Mouse (Mus musculus) 3T3-L1 (cell line): ENCODE results near the gene Gm9945.

Experiments
- DNase-seq: peaks from one replicate; pipeline ENCODE4 v3.0.0-alpha.2; 2015; ENCODE audit warnings: low read depth, low spot score

The Gm9945 gene

DNA sequence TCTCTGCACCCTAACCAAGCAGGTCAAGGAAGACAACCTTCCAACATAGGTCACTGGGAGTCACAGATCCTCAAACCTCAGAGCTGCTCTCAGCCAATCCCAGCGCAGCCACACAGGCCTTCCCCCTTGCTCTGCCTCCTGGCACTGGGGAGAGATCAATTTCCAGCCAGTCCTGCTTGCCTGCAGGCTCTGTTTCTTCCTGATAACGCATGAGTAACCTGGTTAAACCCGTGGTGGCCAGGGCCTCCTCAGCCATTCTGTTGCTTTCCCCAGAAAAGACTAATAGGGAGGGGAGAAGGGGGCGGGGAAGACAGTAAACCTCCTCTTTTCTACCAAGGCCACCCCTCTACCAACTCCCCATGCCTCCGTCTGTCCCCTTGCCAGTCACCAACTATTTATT lies 18.2 kb upstream of the Gm9945 start:
- no peak for DNase-seq

DNA sequence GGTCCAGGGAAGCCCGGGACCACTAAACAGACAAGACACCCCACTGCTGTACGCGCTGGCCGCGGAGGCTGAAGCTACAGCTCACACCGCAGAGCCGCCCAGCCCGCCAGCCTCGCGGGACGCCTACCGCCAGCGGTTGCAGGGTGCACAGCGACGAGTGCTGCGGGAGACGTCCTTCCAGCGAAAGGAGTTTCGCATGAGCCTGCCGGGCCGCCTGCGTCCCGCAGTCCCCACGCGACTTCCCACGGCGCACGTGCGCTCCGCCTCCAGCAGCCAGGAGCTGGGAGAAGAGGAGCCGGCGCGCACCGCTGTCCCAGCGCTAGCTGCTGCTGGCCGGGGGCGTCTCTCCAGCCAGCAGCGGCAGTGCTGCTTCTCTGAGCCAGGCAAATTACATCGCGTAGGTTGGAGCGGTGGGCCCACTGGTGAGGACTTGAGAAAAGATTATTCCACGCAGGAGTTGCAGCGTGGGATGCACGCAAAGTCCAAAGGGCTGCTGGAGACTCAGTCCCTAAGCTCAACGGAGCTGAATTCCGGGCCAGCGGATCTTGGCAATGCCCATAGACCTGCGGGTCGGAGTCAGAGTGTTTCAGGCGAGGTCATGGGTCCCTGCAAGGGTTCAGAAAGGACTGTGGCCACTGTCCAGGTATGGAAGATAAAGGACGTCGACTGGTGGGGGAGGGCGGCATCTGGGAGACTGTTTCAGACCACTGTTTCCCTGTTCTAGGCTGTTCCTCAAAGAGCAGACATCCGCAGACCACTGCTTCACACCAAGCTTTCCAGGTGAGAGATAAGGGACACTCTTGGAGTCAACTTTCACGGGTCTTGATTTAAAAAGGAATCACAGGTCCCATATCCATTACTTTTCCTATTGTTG lies 16.2 kb upstream of the Gm9945 start:
- DNase-seq: no peak

DNA sequence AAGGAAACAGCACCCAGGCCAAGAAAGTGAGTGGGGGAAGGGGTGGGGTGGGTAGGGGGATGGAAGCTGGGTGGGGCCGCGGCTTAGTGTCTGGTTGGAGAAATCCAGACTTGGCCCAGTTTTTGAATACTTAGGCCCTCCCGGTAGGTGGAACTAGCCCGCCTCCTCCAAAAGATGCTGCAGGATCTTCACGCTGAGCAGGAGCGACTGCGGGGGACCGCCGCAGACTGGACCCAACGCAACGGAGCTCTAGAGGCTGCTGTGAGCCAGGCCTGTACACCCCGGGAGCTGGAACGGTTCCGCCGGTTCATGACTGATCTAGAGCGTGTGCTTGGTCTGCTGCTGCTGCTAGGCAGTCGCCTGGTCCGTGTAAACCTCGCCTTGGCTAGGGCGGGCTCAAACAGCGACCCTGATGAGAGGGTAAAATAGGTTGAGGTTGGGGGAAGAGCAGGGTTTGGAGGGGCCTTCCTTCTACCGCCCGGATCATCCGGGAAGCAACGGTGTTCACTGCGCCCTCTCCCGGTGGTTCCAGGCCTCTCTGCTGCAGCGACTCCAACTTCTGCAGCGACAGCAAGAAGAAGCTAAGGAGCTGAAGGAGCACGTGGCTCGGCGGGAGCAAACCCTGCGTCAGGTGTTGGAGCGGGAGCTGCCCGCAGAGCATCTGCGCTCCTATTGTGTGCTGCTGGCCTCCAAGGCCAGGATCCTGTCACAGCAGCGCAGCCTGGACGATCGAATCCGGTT lies 13.6 kb upstream of the Gm9945 start:
- no peak for DNase-seq

DNA sequence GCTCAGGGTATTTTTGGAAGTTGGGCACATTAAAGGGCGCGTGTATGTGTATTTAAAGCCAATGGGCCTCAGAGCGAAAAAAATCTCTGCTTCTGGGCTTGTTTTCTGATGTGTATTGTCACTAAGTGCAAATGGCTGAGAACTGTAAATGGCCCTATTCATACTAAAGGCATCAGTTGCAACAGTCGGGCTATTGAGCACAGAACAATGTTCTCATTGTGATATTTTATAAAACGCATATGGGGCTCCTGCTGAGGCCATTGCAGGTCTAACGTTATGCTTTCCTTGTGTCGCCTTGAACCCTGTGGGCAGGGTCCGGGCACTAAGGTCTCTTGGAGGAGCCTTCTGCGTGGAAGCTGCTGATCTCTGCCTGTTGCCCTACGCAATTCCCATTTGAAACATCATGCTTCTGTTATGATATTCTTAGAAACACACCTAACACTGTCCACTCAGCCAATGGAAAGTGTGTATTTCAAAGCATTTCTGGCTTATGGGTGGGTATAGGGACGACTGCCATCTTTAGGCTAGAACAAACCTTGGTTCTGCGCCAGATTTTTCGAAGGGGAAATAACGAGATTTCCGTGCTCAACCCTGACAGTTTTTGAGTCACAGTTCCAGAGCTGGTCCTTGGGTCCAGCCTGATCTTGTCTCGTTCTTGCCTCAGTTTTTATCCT lies 10.5 kb upstream of the Gm9945 start:
- DNase-seq: no peak

DNA sequence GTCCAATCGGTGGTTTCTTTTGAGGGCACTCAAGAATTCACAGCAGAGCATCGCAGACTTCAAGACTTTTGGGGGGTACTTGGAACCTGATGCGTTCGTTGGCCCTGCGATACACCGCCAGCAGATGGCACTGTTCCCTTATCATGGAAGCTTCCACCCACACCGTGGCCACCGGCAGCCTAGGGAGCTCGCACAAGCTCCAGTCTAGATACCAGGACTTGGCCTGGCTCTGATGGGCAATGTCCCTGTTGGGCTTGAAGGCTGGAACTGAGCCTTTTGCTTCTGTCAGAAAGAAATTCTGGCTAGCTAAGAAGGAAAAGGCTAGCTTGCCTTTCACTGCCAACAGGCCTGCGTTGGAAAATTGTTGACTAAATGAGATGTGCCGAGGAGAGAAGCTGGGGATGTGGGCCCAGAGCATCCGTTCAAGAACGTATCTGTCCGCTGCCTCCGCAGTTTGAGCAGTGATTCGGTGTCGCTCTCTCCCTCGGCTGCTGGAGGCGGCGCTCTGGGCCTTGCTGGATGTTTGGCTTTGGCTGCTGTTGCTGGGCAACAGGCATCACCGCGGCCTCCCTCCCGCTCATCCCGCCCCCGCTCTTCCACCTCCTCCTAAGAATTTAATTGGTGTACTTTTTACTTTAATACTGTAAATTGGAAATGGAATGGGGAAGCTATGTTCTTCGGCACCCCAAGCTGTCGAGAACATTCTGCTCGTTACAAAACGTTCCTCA lies 9.8 kb upstream of the Gm9945 start, which contains the start of gene Gm9837:
Gm9837 (minus strand) TSS at position 512 of the 728 bp plus-strand sequence.
- DNase-seq: peak; percentile 91

DNA sequence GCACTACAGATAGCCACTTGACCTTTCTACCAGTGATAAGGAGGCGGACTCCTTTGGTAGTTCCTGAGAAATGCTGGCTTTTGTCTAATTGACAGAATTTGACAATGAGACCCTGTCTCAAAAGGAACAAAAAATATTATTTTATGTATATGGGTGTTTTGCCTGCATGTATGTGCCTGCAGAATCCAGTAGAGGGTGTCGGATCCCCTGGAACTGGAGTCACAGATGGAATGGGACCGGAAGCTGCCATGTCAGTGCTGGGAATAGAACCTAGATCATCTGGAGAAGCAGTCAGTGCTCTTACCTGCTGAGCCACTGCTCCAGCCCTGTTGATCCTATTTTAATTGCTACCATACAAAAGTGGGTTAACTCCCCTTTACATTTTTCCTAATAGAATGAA lies 7.3 kb upstream of the Gm9945 start:
- no peak for DNase-seq

DNA sequence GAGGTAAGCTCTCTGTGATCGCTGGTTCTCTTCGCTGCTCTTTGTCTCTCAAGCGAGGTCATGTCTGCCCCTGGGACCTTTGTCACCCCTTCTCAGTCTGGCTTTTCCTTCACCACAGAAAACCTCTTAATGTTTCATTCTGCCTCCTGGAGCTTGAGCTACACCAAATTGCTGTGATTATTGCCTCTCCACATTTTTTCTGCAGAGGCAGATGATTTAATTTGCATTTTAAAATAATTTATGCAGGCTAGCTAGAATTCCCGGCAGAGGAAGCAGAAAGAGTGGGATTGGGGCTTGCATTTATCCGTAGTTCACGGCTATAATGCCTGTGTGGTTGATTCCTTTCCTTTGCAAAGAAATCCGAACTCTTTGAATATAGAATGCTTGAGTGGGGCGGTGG lies 4.3 kb upstream of the Gm9945 start:
- no peak for DNase-seq

DNA sequence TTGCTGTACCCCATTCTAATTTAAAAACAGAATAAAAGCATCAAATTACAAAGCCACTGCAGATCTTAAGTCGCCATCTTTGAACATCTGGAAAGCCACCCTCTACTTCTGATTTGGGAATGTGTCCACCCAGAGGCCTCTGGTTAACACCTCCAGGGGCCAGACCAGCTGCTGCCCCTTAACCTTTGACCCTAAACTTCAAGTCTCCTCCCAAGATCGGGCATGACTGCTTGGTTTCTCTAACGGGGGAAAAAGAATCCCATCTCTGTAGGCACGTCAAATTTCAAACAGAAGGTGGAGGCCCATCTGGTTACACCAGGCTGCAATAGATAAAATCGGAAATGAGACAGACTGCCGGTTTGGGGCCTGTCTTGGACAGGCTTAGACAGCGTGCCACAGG lies 2.1 kb upstream of the Gm9945 start:
- DNase-seq: no peak

DNA sequence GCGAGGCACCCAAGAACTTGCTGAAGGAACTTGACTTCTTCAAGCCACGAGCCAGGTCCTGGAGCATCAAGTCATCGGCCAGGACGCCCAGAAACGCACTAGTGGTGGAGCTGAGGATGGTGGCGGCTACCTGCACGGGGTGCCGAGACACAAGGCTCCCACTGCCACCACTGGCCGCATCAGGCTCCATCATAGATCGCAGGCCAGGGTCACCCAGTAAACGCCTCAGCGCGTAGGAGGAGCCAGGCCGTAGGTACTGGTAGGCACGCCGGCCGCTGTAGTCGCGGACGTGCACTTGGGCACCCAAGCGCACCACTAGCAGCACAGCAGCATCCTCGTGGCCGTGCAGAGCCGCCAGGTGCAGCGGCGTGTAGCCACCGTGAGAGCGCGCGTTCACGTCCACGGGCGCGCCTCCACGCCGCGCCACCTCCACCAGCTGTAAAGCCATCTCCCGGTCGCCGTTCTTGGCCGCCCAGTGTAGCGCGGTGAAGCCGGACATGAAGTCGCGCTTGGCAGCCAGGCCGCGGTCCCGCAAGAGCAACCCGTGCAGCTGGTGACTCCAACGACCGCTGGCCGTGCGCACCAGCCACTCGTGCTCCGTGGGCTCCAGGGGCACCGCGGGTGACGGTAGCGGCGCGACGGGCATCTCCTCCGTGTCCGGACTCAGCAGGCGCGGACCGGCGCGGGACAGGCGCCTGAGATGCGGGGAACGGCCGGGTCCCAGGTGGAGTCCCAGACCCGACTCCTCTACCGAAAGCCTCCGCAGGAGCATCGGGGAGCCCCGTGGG lies 1.4 kb upstream of the Gm9945 start:
- no peak for DNase-seq

DNA sequence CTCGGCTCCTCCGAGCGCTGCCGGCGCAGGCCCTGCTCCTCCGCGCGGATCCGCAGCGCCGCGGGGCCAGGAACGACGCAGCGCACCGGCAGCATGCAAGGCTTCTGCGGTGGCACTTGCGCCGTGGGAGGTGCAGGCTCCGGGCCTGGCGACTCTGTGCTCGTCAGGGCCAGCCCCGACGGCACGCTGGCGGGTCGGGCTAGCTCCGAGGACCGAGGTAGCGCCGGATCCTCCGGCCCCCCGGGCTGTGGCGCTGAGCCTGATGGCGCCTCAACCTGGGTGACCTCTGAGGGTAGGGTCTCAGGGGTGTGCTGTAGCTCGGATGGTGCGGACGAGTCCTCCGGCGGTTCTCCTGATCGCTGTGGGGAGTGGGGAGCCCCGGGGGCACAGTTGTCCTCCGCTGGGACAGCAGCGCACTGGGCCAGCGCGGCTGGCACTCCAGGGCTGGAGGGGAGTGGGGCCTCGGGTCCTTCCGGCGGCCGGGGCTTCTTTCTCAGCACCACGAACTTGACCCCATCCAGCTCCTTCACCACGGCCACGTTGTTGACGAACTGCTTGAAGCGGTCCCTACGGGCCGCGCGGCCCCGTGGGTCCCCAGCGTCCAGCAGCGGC lies 689 bp upstream of the Gm9945 start:
- no peak for DNase-seq

DNA sequence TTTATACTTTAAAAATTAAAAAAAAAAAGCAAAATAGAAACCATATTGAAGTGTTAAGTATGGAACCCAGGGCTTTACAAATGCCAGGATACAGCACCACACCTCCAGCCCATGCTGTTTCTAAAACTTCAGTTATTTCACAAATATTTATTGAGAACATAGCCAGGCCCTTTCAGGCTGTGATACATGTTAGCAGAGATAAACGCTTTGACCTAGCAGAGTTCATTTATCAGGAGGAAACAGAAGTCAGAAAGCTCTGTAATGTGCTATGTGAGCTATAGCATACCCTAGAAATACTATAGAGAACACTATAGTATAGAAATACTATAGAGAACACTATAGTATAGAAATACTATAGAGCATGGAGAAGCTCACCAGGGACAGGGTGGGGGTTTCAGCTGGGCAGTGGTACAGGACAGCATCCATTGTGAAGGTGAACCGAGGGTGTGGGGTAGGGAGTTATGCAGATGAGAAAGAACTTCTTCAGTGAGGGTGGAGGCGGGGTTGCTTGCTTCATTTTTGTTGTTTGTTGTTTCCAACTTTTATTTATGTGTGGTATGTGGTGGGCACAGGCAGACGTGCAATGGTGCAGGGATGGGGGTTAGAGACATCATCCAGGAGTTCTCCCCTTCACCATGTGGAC lies 1.2 kb downstream of the Gm9945 start:
- DNase-seq: no peak

DNA sequence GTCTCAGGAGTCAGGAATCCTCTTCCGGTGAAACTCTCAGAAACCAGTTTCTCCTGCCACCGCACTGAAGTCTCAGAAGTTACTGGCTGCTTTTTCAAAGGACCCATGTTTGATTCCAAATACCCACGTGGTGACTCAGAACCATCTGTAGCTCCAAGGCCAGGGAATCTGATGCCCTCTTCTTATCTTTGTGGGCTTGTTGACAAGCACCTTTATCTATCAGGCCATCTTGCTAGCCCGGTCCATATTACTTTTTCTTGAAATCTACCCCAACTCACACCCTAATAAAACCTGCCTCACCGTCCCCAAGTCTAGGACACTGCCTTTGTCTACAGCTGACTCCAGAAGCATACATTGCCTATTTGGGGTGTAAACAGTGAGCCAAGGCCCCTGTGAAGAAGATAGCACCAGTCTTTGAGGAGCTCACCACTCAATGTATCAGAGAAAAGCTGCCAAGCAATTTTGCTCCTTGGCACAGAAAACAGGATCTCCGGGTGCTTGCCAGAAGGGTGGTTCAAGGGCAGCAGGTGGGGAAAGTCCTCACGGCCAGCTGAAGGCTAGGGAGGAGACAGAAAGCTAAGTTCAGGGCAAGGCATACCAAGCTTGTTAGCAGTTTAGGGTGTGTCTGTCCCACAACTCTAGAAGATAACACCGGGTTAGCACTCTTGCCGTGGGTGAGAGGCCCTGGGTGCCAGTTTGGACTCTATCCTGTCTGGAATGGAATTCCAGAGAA lies 3.4 kb downstream of the Gm9945 start:
- DNase-seq: peak; percentile 50

DNA sequence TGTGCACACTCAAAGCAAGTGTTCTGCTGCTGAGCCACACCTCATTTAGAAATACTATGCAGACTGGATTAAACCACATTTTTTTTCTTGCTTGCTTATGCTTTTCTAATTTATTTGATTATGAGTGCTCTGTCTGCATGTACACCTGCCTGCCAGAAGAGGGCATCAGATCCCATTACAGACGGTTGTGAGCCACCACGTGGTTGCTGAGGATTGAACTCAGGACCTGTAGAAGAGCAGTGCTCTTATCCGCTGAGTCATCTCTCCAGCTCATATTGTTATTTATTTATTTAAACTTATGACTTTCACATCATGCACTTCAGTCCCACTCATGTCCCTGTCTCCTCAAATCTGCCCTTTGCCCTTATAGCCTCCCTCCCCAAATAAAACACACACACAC lies 5.8 kb downstream of the Gm9945 start:
- no peak for DNase-seq

DNA sequence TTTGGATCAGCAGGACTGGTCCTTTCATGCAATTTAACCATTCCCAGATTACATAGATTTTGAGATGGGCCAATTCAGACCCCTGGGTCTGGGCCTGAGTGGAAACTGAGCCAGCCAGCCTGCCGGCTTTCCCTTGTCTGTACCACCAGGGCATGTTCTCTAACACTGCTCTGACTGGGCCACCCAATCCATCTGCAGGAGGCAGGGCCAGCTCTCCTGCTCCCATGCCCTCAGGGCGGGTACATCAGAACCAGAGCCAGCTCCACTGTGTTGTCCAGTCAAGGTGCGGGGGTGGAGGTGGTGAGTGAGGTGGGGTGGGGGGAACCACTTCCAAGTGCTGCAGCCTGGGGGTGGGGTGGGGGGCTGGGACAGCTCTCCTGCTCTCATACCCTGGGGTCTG lies 6.4 kb downstream of the Gm9945 start:
- DNase-seq: no peak

DNA sequence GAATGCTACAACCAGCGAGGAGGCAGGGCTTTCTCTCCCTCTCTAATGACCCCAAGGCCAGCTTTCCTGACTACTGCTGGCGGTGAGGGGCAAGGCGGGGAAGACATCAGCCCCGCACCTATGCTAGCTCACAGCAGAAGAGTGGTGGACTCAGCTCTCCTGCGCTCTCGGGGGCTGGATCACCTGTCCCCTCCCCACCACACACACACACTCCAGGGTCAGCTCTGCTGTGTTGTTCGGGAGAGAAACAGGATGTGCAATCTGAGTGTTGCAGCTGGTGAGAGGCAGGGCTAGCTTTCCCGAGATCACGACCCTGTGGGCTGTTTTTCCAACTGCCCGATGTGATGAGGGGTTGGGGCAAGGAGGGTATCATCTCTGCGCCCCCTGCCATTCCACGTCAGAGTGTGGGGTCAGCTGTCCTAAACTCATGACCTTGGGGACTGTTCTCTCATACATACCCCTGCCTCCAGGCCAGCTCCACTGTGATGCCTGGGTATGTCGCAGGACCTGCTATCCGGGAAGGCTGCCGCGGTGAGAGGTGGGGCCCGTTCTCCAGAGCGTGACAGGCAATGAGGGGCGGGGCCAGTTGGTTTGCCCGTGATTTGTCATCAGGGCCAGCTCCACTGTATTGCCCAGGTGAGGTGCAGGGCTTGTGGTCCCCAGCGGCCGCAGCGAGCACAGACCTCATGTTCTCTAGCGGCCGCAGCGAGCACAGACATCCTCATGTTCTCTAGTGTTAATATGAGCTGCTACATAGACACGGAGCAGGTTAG lies 7.0 kb downstream of the Gm9945 start:
- no peak for DNase-seq

DNA sequence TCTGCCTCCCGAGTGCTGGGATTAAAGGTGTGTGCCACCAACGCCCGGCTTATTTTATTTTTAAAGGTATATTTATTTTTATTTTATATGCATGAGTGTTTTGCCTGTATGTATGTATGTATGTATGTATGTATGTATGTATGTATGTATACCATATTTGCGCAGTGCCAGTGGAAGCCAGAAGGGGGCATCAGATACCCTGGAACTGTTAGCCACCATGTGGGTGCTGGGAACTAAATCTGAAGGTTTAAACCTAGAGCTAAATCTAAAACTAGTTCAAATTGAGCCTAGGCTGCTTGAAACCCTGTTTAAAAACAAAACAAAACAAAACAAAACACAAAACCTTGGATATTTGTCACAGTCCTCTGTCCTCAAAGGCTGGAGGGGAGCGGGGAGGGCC lies 9.0 kb downstream of the Gm9945 start:
- DNase-seq: no peak

DNA sequence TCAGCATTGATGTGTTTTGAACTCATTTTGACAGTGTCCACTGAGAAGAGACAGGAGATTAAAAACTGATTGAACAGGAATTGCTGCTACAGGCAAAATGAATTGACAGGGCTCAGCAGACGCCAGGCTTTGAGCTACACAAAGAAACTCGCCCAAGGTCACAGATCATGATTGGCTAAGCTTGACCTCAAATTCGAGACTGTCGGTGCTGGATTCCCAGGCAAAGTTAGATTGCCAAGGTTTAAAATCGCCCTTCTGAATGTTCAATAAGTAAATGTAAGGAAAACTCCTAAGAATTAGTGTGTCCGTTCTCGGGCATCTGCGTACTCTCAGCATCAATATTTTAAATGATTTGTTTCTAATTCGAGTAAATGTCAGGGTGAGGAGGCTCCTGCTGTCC lies 9.5 kb downstream of the Gm9945 start:
- no peak for DNase-seq

DNA sequence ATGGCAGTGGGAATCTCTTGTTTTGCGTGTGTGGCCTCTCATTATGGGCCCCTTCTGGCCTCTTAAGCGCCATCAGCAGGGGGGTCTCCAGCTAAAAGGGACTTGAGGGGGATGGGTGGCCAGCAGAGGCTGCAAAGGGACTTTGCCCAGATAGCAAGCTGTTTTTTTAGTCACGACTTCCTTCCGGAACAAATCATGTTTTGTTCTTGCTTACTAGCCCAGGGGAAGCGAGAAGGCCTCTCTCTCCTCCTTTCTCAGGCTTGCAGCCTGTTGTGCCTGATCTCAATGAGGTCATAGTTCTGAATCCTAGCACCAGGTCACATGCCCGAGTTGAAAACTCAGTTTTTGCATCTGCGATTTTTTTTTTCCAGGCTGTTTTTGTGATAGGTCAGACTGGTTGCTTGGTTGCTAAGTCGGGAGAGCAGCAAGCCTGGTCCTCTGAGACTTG lies 12.0 kb downstream of the Gm9945 start:
- no peak for DNase-seq
